Comparison of ENCODE assay signal across 16 mouse cellular contexts in the genomic region with DNA sequence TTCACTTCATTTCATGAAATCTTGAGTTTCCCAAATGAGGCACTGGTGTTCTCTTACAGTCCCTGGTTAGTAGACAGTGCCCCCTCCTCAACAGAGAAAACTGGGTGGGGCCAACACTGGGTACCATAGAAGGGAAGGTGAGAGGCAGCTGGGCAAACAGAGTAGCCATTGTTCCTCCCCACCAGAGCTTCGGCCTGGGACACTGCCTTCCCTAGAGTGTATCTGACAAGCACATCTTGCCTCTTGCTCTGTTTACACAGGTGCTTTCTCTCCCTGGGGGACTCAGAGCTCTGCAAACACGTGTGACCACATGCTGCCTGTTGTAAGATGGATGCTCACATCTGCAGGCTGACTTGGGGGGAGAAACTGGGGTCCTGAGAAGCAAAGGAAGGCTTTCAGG.
DNase-seq lines count a peak whose midpoint lies in the region; ATAC-seq and TF ChIP-seq lines count a peak whose summit lies in the region.
"Had no signal": no experiment of that assay in that cellular context is flagged by ENCODE, and none has a peak within 500 bp of the region (broad histone marks: within the 10 kb centered on the region; RNA-seq: fewer than 3 reads in every experiment).

No protein-coding gene starts in this region.

- H3K27ac ChIP-seq in lung, embryonic 16.5 days (ENCODE audit: low read length): no peak overlapping the region
- H3K27ac ChIP-seq: forebrain, embryonic 15.5 days; liver, embryonic 14.5 days; neural tube, embryonic 12.5 days had no signal

- DNase-seq in lung, adult 2 months: no peak
- DNase-seq in embryo, embryonic 10 days (ENCODE audit: low spot score): peak; percentile 70
- peak; percentile 58 for DNase-seq in embryo, embryonic 9.5 days (ENCODE audit: extremely low spot score)
- DNase-seq in urinary bladder, postnatal 36 days (ENCODE audit: low spot score in 2 of 2): no peak
- no peak for DNase-seq in adrenal gland, postnatal 14 days
- DNase-seq: cerebellum, adult 8-10 months; kidney, postnatal 36 days; layer of hippocampus, postnatal 36 days; retina, postnatal 1 day had no signal

- peak; percentile 57; the same call in 1 of the 2 replicates for ATAC-seq in lung, embryonic 16.5 days (ENCODE audit: low read depth)
- ATAC-seq: forebrain, embryonic 15.5 days; inflammation-experienced regulatory T-cells, adult 6 months; Patski had no signal

- no peak for TF ChIP-seq CTCF in lung, adult 2 months (IDR thresholded peaks at IDR 0.05; ENCODE audit: insufficient read depth, low read length)

- H3K79me2 ChIP-seq in myocyte (ENCODE audit: control insufficient read depth, insufficient read depth): no peaks in the 10 kb centered on the region

- 14% methylated on average over 2 of the region's 2 CpGs for WGBS in lung, embryonic 16.5 days
- WGBS in lung, adult 2 months: 26% methylated on average over 2 of the region's 2 CpGs

- H3K4me3 ChIP-seq in lung, embryonic 16.5 days (ENCODE audit: low read length): no peak overlapping the region
- no peak overlapping the region for H3K4me3 ChIP-seq in lung, adult 2 months (replicated peaks; ENCODE audit: extremely low read depth, low read depth, low read length)
- H3K4me3 ChIP-seq in myocyte: no peak overlapping the region
- H3K4me3 ChIP-seq: forebrain, embryonic 15.5 days; neural tube, embryonic 12.5 days had no signal

- no peak overlapping the region for H3ac ChIP-seq in myocyte (ENCODE audit: control insufficient read depth, insufficient read length)

- no peaks in the 10 kb centered on the region for H3K27me3 ChIP-seq in lung, embryonic 16.5 days (ENCODE audit: control insufficient read depth, insufficient read depth, low read depth, low read length)
- H3K27me3 ChIP-seq in myocyte (ENCODE audit: control insufficient read depth, insufficient read depth, insufficient read length): no peaks in the 10 kb centered on the region
- H3K27me3 ChIP-seq: forebrain, embryonic 15.5 days; neural tube, embryonic 12.5 days; Patski had no signal

- no peak for TF ChIP-seq POLR2A in lung, adult 2 months (IDR thresholded peaks at IDR 0.05; ENCODE audit: borderline replicate concordance, extremely low read depth, low read depth, low read length)
- no peak for TF ChIP-seq POLR2A in myocyte (IDR thresholded peaks at IDR 0.05; ENCODE audit: insufficient read length, low read depth)

- H3K4me2 ChIP-seq in lung, embryonic 16.5 days (ENCODE audit: low read depth, low read length): no peak overlapping the region
- no peak overlapping the region for H3K4me2 ChIP-seq in myocyte (ENCODE audit: low read depth)
- H3K4me2 ChIP-seq: forebrain, embryonic 15.5 days; neural tube, embryonic 12.5 days had no signal

- H3K4me1 ChIP-seq in lung, embryonic 16.5 days (replicated peaks; ENCODE audit: control insufficient read depth, insufficient read depth, low read length): peaks cover 3% of the 10 kb centered on the region; the same call in 1 of the 2 replicates
- no peaks in the 10 kb centered on the region for H3K4me1 ChIP-seq in lung, adult 2 months (ENCODE audit: control insufficient read depth, insufficient read depth, low read length)
- H3K4me1 ChIP-seq: forebrain, embryonic 15.5 days had no signal

- no peaks in the 10 kb centered on the region for H3K36me3 ChIP-seq in lung, embryonic 16.5 days (ENCODE audit: control insufficient read depth, insufficient read depth, low read length)
- H3K36me3 ChIP-seq in myocyte (ENCODE audit: control insufficient read depth, insufficient read depth): no peaks in the 10 kb centered on the region
- H3K36me3 ChIP-seq: forebrain, embryonic 15.5 days; neural tube, embryonic 12.5 days had no signal

- no peaks in the 10 kb centered on the region for H3K9me3 ChIP-seq in lung, embryonic 16.5 days (ENCODE audit: control insufficient read depth, low read length)
- H3K9me3 ChIP-seq: forebrain, embryonic 15.5 days; neural tube, embryonic 12.5 days had no signal

- H3K9ac ChIP-seq in lung, embryonic 16.5 days (ENCODE audit: low read length): no peak overlapping the region
- H3K9ac ChIP-seq: forebrain, embryonic 15.5 days; liver, embryonic 14.5 days; neural tube, embryonic 12.5 days had no signal

TF ChIP-seq in myocyte, 11 proteins besides CTCF, POLR2A, EP300 and RAD21:
- TF ChIP-seq REST (IDR thresholded peaks at IDR 0.05; ENCODE audit: insufficient read depth, insufficient read length) (no peak), MAX (IDR thresholded peaks at IDR 0.05; ENCODE audit: low read depth) (no peak), SRF (IDR thresholded peaks at IDR 0.05; ENCODE audit: control insufficient read depth, insufficient read length, low read depth) (no peak), POLR2AphosphoS2 (IDR thresholded peaks at IDR 0.05; ENCODE audit: insufficient read length, low read depth) (no peak), CEBPB (IDR thresholded peaks at IDR 0.05; ENCODE audit: insufficient read depth, poor library complexity, severe bottlenecking) (no peak), E2F4 (IDR thresholded peaks at IDR 0.05; ENCODE audit: insufficient read depth) (no peak), MYOG (IDR thresholded peaks at IDR 0.05; ENCODE audit: control insufficient read depth in 1 of 3, insufficient read depth in 1 of 3, insufficient read length in 2 of 3, low read depth in 2 of 3) (peak in 1 of 3 experiments; percentile 32), TCF3 (IDR thresholded peaks at IDR 0.05; ENCODE audit: insufficient read length, low read depth) (no peak), TCF12 (IDR thresholded peaks at IDR 0.05; ENCODE audit: insufficient read depth, poor library complexity, severe bottlenecking) (peak; percentile 41), MYOD1 (IDR thresholded peaks at IDR 0.05; ENCODE audit: control insufficient read depth in 1 of 3, insufficient read length in 2 of 3, low read depth in 2 of 3) (peak in 2 of 3 experiments; percentile 32 to 48), USF1 (IDR thresholded peaks at IDR 0.05; ENCODE audit: low read depth) (no peak)

Comparison
In these comparisons a context has a peak if more than half of its experiments do, and no peak if none do; other contexts are left out.
1. DNase-seq: peak in embryo, embryonic 10 days (single experiment) and embryo, embryonic 9.5 days (single experiment); none in lung, adult 2 months (single experiment), urinary bladder, postnatal 36 days (0 of 2) and adrenal gland, postnatal 14 days (single experiment).